Mouse (Mus musculus) liver, adult 2 months (tissue): ENCODE measurements at regions not wholly inside any gene's neighbourhood (a gene's known extent, or its start where the extent isn't known, plus 50 kb on each side); places are given as distances from the start of the nearest gene placed in this dataset.

Source experiments
- CTCF ChIP-seq: fragments of 200-500 bp; IDR thresholded peaks from 2 replicates; pipeline ENCODE4 v1.5.1; 2011; ENCODE audit warnings: low read depth, low read length, control low read depth
- POLR2A ChIP-seq: fragments of 200-500 bp; IDR thresholded peaks from 2 replicates; pipeline ENCODE4 v1.6.1; 2011; ENCODE audit warnings: low read length, control low read depth; ENCODE audit not compliant: insufficient read depth; ENCODE audit errors: extremely low read depth

GRCm38 (mm10) chr6:143361149-143361725 lies 194.2 kb downstream of the Etnk1 start:
- TF ChIP-seq CTCF: no peak
- TF ChIP-seq POLR2A: no peak
